Mouse (Mus musculus) ES-Bruce4 (cell line): ENCODE measurements at regions not wholly inside any gene's neighbourhood (a gene's known extent, or its start where the extent isn't known, plus 50 kb on each side); places are given as distances from the start of the nearest gene placed in this dataset.

Experiments
- CTCF ChIP-seq: IDR thresholded peaks from one replicate; pipeline ENCODE4 v1.8.1; 2011; ENCODE audit warnings: low read depth, low read length
- EP300 ChIP-seq: IDR thresholded peaks from 2 replicates; pipeline ENCODE4 v1.6.1; 2011; ENCODE audit warnings: low read depth, low read length; ENCODE audit not compliant: insufficient read depth
- POLR2A ChIP-seq: IDR thresholded peaks from one replicate; pipeline ENCODE4 v1.8.1; 2011; ENCODE audit warnings: low read length; ENCODE audit not compliant: insufficient read depth

DNA sequence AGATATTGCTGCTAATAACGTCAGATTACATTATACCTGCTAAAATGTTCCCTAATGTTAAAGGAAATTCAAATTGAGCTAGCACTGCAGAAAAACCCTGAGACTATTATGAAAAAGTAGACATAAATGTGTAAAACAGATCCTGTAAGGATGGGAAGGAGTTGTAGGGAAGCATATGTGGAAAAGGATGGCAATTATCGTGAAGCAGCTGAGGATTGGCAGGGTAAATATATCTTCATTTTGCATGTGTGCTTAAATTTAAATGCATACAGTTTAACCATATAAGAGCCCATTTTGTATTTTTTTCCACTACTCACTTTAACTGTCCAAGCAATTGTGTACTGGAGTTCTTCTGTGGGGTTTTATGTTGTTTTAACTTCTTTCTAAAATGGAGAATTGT, 1751.9 kb downstream of the Cntnap5b start:
- TF ChIP-seq POLR2A (no peak), CTCF (no peak), EP300 (no peak)
